Mouse (Mus musculus) ES-E14 (cell line): Measurements from ENCODE around the gene Tmem205.

Experiments
- HCFC1 ChIP-seq: IDR thresholded peaks from 2 replicates; pipeline ENCODE4 v1.6.1; 2012; ENCODE audit warnings: low read length, inconsistent platforms, borderline replicate concordance; ENCODE audit not compliant: insufficient read depth
- MAFK ChIP-seq: IDR thresholded peaks from 2 replicates; pipeline ENCODE4 v1.6.1; 2014; ENCODE audit warnings: mild to moderate bottlenecking, low read depth, low read length, inconsistent platforms; ENCODE audit not compliant: insufficient read depth
- ZC3H11A ChIP-seq: IDR thresholded peaks from 2 replicates; pipeline ENCODE4 v1.6.1; 2012; ENCODE audit warnings: low read depth, mild to moderate bottlenecking, inconsistent platforms, low read length, borderline replicate concordance
- ZNF384 ChIP-seq: IDR thresholded peaks from 2 replicates; pipeline ENCODE4 v1.6.1; 2012; ENCODE audit warnings: low read depth, low read length, inconsistent platforms

- TF ChIP-seq MAFK, result no peak
- TF ChIP-seq HCFC1, result no peak
- no peak for TF ChIP-seq ZC3H11A
- no peak for TF ChIP-seq ZNF384
Observed at GRCm38 (mm10) chr9:21947540-21948130, 20.3 kb upstream of the Tmem205 start.
